Mouse (Mus musculus): ENCODE data around the gene Enah. TPM values are rescaled to one million over a fixed set of nuclear protein-coding genes. Genes with fewer than 3 reads are reported as not detected.

Enah gene
- polyA plus RNA-seq, 1 experiment from 2014 or later = 42.4 TPM

DNA sequence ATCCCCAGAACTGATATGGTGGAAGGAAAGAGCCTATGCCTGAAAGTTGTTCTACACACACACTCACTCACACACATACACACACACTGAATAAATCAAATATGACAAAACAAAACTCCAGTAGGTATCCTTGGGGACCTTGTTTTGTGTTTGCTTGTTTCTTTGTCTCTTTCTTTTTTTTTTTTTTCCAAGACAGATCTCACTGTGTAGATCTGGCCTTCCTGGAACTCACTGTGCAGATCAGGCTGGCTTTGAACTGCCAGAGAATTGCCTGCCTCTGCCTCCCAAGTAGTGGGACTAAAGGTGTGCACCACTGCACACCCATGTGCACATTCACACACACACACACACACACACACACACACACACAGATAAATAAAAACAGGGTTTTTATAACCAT lies 12.0 kb upstream of the Enah start:
- no peaks in the 10 kb centered on the region for H3K4me1 ChIP-seq (replicated peaks; ENCODE audit: control insufficient read depth, insufficient read depth, low read length)
- H3K9ac ChIP-seq (ENCODE audit: low read length) = no peak overlapping the region
- ATAC-seq (replicated peaks; ENCODE audit: low FRiP score) (no peak), DNase-seq (ENCODE audit: low spot score) (no peak)
- no peak overlapping the region for H3K27ac ChIP-seq (ENCODE audit: low read depth, low read length)
- H3K9me3 ChIP-seq (ENCODE audit: control insufficient read depth, low read length) = no peaks in the 10 kb centered on the region
- H3K27me3 ChIP-seq (ENCODE audit: control insufficient read depth, insufficient read depth, low read length) = no peaks in the 10 kb centered on the region
- no peak overlapping the region for H3K4me3 ChIP-seq (ENCODE audit: low read depth, low read length)
- no peaks in the 10 kb centered on the region for H3K36me3 ChIP-seq (ENCODE audit: control insufficient read depth, insufficient read depth, low read length)
- H3K4me2 ChIP-seq (ENCODE audit: low read depth, low read length, severe bottlenecking) = no peak overlapping the region

- no peak overlapping the region for H3K27ac ChIP-seq (ENCODE audit: low read depth, low read length)
- ATAC-seq (replicated peaks; ENCODE audit: low FRiP score) = no peak
- WGBS = 86% methylated on average over 6 of the region's 6 CpGs
Observed at GRCm38 (mm10) chr1:182031066-182031465, 11.3 kb upstream of the Enah start.

DNA sequence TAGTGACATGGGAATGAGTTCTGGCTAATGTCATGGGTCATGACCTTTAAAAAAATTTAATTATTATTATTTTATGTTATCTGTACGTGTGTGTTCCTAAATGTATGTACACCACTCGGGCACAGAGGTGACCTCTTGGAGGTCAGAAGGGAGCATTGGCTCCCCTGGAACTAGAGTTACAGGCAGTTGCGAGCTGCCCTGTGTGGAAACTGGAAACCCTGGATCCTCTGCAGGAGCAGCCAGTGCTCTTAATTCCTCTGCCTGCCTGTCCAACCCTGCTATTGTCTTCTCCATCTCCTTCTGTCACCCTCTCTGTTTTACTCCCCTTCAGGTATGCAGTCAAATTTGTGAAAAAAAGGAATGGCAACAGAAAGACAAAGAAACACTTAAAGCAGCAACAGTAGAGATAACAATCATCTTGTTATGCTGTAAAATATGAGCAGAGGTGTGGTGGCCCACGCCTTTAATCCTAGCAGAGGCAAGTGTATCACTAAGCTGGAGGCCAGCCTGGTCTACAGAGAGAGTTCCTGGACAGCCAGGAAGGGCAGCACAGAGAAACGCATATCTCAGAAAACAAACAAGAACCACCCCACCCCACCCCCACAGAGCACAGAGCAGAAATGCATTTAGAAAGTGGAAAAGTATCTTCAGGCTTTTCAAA lies 10.3 kb upstream of the Enah start:
- Histone ChIP-seq H3K4me2 (ENCODE audit: low read depth, low read length, severe bottlenecking) (no peak overlapping the region), H3K27me3 (ENCODE audit: control insufficient read depth, insufficient read depth, low read length) (no peaks in the 10 kb centered on the region), H3K9me3 (ENCODE audit: control insufficient read depth, low read length) (no peaks in the 10 kb centered on the region), H3K4me1 (replicated peaks; ENCODE audit: control insufficient read depth, insufficient read depth, low read length) (no peaks in the 10 kb centered on the region), H3K4me3 (ENCODE audit: low read depth, low read length) (no peak overlapping the region), H3K27ac (ENCODE audit: low read depth, low read length) (no peak overlapping the region), H3K36me3 (ENCODE audit: control insufficient read depth, insufficient read depth, low read length) (no peaks in the 10 kb centered on the region), H3K9ac (ENCODE audit: low read length) (no peak overlapping the region)
- 73% methylated on average over 5 of the region's 5 CpGs for WGBS
- no peak for ATAC-seq (replicated peaks; ENCODE audit: low FRiP score)
- DNase-seq (ENCODE audit: low spot score) = no peak

More at GRCm38 (mm10) chr1:182031066-182031465, 11.3 kb upstream of the Enah start:
- Histone ChIP-seq H3K27me3 (ENCODE audit: control insufficient read depth, insufficient read depth, low read length) (no peaks in the 10 kb centered on the region), H3K4me3 (ENCODE audit: low read depth, low read length) (no peak overlapping the region), H3K9ac (ENCODE audit: low read length) (no peak overlapping the region), H3K9me3 (ENCODE audit: control insufficient read depth, low read length) (no peaks in the 10 kb centered on the region), H3K4me2 (ENCODE audit: low read depth, low read length, severe bottlenecking) (no peak overlapping the region), H3K36me3 (ENCODE audit: control insufficient read depth, insufficient read depth, low read length) (no peaks in the 10 kb centered on the region), H3K4me1 (replicated peaks; ENCODE audit: control insufficient read depth, insufficient read depth, low read length) (no peaks in the 10 kb centered on the region)
- DNase-seq (ENCODE audit: low spot score) = no peak

DNA sequence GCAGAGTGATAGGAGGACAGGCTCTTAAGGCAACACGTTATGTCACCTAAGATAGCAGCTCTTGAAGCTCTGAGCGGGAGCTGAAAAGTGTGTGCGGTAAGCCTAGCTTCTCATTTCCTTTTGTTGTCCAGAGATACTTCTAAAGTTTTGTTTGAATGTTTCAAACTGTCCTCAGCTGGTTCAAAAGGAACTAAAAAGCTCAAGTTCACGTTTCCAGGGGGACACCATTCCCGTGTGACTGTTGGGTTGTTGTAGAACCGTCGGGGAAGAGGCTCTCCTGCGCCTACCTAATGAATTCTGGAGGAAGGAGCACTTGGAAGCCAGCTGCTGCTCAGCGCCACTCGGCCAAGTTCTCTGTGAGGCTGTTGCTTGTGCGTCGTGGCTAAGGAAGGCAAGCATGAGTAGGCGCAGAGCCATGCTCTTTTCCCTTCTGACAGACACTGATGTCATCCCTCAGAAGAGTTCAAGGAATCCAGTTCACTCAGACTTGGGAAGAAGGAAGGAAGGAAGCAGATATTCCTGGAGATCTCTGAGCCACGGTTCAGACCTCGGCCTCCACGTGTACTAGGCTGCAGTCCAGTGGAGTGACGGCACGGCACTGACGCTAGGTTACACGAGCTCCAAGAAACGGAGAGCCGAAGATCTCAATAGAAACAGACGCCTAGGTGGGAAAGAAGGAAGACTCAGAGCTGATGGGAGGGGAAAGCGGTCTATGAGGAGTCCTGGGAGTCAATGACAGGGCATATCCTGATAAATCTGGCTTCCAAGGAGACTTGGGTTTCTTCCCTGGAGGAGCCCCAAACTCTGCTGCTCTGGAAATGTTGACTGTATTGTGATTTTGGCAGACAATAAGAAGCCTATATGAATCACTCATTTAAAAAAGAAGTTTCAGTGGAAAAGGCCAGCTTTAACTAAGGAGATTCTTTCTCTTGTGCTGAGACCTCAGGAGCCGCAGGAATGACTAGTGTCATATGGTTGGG lies 8.7 kb upstream of the Enah start:
- no peak for DNase-seq (ENCODE audit: low spot score)
- Histone ChIP-seq H3K4me3 (ENCODE audit: low read depth, low read length) (no peak overlapping the region), H3K9ac (ENCODE audit: low read length) (no peak overlapping the region), H3K27me3 (ENCODE audit: control insufficient read depth, insufficient read depth, low read length) (no peaks in the 10 kb centered on the region), H3K36me3 (ENCODE audit: control insufficient read depth, insufficient read depth, low read length) (no peaks in the 10 kb centered on the region), H3K4me2 (ENCODE audit: low read depth, low read length, severe bottlenecking) (no peak overlapping the region), H3K9me3 (ENCODE audit: control insufficient read depth, low read length) (no peaks in the 10 kb centered on the region), H3K27ac (ENCODE audit: low read depth, low read length) (no peak overlapping the region), H3K4me1 (replicated peaks; ENCODE audit: control insufficient read depth, insufficient read depth, low read length) (no peaks in the 10 kb centered on the region)
- 89% methylated on average over 25 of the region's 25 CpGs for WGBS
- no peak for ATAC-seq (replicated peaks; ENCODE audit: low FRiP score)

GRCm38 (mm10) chr1:182027426-182027979 lies 7.7 kb upstream of the Enah start:
- no peak for ATAC-seq (replicated peaks; ENCODE audit: low FRiP score)
- no peaks in the 10 kb centered on the region for H3K9me3 ChIP-seq (ENCODE audit: control insufficient read depth, low read length)
- H3K4me3 ChIP-seq (ENCODE audit: low read depth, low read length) = no peak overlapping the region
- H3K27me3 ChIP-seq (ENCODE audit: control insufficient read depth, insufficient read depth, low read length) = no peaks in the 10 kb centered on the region
- H3K27ac ChIP-seq (ENCODE audit: low read depth, low read length) = no peak overlapping the region
- WGBS = 46% methylated on average over 9 of the region's 9 CpGs
- no peak overlapping the region for H3K9ac ChIP-seq (ENCODE audit: low read length)
- DNase-seq (ENCODE audit: low spot score) = no peak
- H3K4me2 ChIP-seq (ENCODE audit: low read depth, low read length, severe bottlenecking) = no peak overlapping the region
- H3K36me3 ChIP-seq (ENCODE audit: control insufficient read depth, insufficient read depth, low read length) = no peaks in the 10 kb centered on the region
- H3K4me1 ChIP-seq (replicated peaks; ENCODE audit: control insufficient read depth, insufficient read depth, low read length) = no peaks in the 10 kb centered on the region

GRCm38 (mm10) chr1:182026821-182027220 lies 7.0 kb upstream of the Enah start:
- ATAC-seq (replicated peaks; ENCODE audit: low FRiP score) (no peak), DNase-seq (ENCODE audit: low spot score) (no peak)
- Histone ChIP-seq H3K36me3 (ENCODE audit: control insufficient read depth, insufficient read depth, low read length) (no peaks in the 10 kb centered on the region), H3K4me1 (replicated peaks; ENCODE audit: control insufficient read depth, insufficient read depth, low read length) (no peaks in the 10 kb centered on the region), H3K4me3 (ENCODE audit: low read depth, low read length) (no peak overlapping the region), H3K4me2 (ENCODE audit: low read depth, low read length, severe bottlenecking) (no peak overlapping the region), H3K27me3 (ENCODE audit: control insufficient read depth, insufficient read depth, low read length) (no peaks in the 10 kb centered on the region), H3K27ac (ENCODE audit: low read depth, low read length) (no peak overlapping the region), H3K9ac (ENCODE audit: low read length) (no peak overlapping the region), H3K9me3 (ENCODE audit: control insufficient read depth, low read length) (no peaks in the 10 kb centered on the region)
- WGBS = 86% methylated on average over 5 of the region's 5 CpGs

- Histone ChIP-seq H3K9me3 (ENCODE audit: control insufficient read depth, low read length) (no peaks in the 10 kb centered on the region), H3K4me1 (replicated peaks; ENCODE audit: control insufficient read depth, insufficient read depth, low read length) (peaks cover under 1% of the 10 kb centered on the region; the same call in 1 of the 2 replicates), H3K27me3 (ENCODE audit: control insufficient read depth, insufficient read depth, low read length) (no peaks in the 10 kb centered on the region), H3K4me3 (ENCODE audit: low read depth, low read length) (no peak overlapping the region), H3K4me2 (ENCODE audit: low read depth, low read length, severe bottlenecking) (no peak overlapping the region), H3K36me3 (ENCODE audit: control insufficient read depth, insufficient read depth, low read length) (no peaks in the 10 kb centered on the region), H3K9ac (ENCODE audit: low read length) (no peak overlapping the region), H3K27ac (ENCODE audit: low read depth, low read length) (no peak overlapping the region)
- 75% methylated on average over 7 of the region's 7 CpGs for WGBS
- DNase-seq (ENCODE audit: low spot score) (no peak), ATAC-seq (replicated peaks; ENCODE audit: low FRiP score) (no peak)
Observed at GRCm38 (mm10) chr1:182026120-182026519, 6.3 kb upstream of the Enah start.

- Histone ChIP-seq H3K4me2 (ENCODE audit: low read depth, low read length, severe bottlenecking) (no peak overlapping the region), H3K4me1 (replicated peaks; ENCODE audit: control insufficient read depth, insufficient read depth, low read length) (peaks cover 3% of the 10 kb centered on the region; the same call in 1 of the 2 replicates), H3K27ac (ENCODE audit: low read depth, low read length) (no peak overlapping the region), H3K4me3 (ENCODE audit: low read depth, low read length) (no peak overlapping the region), H3K36me3 (ENCODE audit: control insufficient read depth, insufficient read depth, low read length) (no peaks in the 10 kb centered on the region), H3K27me3 (ENCODE audit: control insufficient read depth, insufficient read depth, low read length) (no peaks in the 10 kb centered on the region), H3K9ac (ENCODE audit: low read length) (no peak overlapping the region), H3K9me3 (ENCODE audit: control insufficient read depth, low read length) (no peaks in the 10 kb centered on the region)
- ATAC-seq (replicated peaks; ENCODE audit: low FRiP score) = no peak
- WGBS = 82% methylated on average over 6 of the region's 6 CpGs
- DNase-seq (ENCODE audit: low spot score) = no peak
Observed at GRCm38 (mm10) chr1:182021691-182022299, 2.0 kb upstream of the Enah start.
